Mouse (Mus musculus) bone marrow, adult 2 months (tissue): ENCODE measurements at regions not wholly inside any gene's neighbourhood (a gene's known extent, or its start where the extent isn't known, plus 50 kb on each side); places are given as distances from the start of the nearest gene placed in this dataset.

Experiments used
- CTCF ChIP-seq: fragments of 200-500 bp; IDR thresholded peaks from 2 replicates; pipeline ENCODE4 v1.5.1; 2011; ENCODE audit warnings: low read length, control low read depth; ENCODE audit not compliant: control insufficient read depth, insufficient read depth
- POLR2A ChIP-seq: fragments of 200-500 bp; IDR thresholded peaks from 2 replicates; pipeline ENCODE4 v1.6.1; 2011; ENCODE audit warnings: low read depth, mild to moderate bottlenecking, control low read depth, low read length, borderline replicate concordance; ENCODE audit not compliant: control insufficient read depth

DNA sequence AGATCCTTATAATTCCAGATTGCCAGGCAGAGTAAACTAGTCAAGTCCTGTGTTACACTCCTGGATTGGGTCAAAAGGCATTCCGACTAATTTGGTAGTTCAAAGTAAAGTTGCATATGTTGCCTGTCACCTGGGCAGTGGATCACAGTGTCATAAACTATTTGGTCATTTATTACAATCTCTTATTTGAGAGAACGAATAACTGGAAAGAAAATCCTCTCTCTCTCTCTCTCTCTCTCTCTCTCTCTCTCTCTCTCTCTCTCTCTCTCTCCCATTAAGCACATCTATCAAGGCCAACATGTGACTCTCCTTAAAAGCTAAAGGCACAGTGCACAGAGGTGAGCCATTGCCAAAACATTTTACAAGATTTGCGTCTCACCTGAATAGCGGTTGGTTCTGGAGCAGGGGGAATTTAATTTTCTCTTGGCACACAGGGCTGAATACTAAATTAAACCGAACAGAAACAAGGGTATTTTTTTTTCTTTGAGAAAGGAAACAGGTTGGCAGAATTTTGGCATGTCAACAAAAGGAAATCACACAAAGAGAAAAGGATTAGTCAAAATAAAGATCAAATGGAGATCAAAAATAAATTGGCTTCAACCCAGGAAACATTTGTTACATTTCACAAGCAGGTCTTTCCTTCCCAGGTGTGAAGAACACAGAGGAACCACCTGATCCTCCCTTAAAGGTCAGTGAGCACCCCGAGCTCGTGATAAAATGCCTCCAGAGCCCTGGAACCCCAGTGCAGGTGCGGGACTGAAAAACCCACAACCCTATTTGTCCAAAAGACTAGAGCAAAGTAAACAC is 62.5 kb upstream of the Myb start:
- TF ChIP-seq CTCF (no peak), POLR2A (no peak)
